In the genomic region with DNA sequence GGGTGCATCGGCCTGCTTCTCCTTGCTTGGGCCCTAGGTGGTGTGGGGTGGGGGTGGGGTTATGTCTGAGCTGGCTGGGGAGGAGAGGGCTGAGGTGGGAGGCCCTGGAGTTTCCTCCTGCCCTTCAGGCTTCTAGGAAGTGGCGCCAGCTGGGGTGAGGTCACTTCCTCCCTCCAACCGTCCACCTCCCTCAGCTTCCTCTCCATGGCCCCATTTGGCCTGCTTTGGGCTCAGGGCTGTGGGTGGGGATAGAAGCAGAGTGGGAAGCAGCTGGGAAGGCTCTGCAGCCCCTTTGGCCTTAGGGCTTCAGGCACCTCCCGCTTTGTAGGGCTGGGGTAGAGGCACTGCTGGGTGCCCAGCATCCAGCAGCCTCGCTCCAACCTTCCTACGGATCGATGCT, we compare ENCODE assay signal across 8 mouse cellular contexts. TPM values are rescaled to one million over a fixed set of nuclear protein-coding genes. Genes with fewer than 3 reads are reported as not detected.
DNase-seq lines count a peak whose midpoint lies in the region; ATAC-seq lines count a peak whose summit lies in the region.

No protein-coding gene starts in this region.

- 61% methylated on average over 7 of the region's 7 CpGs for WGBS in forebrain, embryonic 10.5 days
- 71% methylated on average over 7 of the region's 7 CpGs for WGBS in forebrain, embryonic 15.5 days
- 55% methylated on average over 7 of the region's 7 CpGs for WGBS in heart, embryonic 14.5 days
- WGBS in midbrain, embryonic 12.5 days, result 54% methylated on average over 7 of the region's 7 CpGs

- peaks cover 44% of the 10 kb centered on the region for H3K4me1 ChIP-seq in forebrain, embryonic 10.5 days
- peaks cover 43% of the 10 kb centered on the region for H3K4me1 ChIP-seq in forebrain, embryonic 15.5 days
- peaks cover 8 to 31% of the 10 kb centered on the region in 2 experiments; a peak in 3 of 4 replicates for H3K4me1 ChIP-seq in heart, embryonic 14.5 days (ENCODE audit: control insufficient read depth in 2 of 2, insufficient read depth in 2 of 2, low read length in 2 of 2)
- peaks cover 38% of the 10 kb centered on the region for H3K4me1 ChIP-seq in midbrain, embryonic 12.5 days

- H3K9me3 ChIP-seq in forebrain, embryonic 10.5 days, result no peaks in the 10 kb centered on the region
- H3K9me3 ChIP-seq in forebrain, embryonic 15.5 days, result no peaks in the 10 kb centered on the region
- H3K9me3 ChIP-seq in heart, embryonic 14.5 days (ENCODE audit: control insufficient read depth, low read length), result no peaks in the 10 kb centered on the region
- no peaks in the 10 kb centered on the region for H3K9me3 ChIP-seq in midbrain, embryonic 12.5 days

- no peak for ATAC-seq in forebrain, embryonic 15.5 days (replicated peaks)
- 0 out of 2 replicates have a peak, but pooled peaks have one; percentile 26 for ATAC-seq in heart, embryonic 14.5 days (ENCODE audit: insufficient number of reproducible peaks, insufficient read depth, low FRiP score, low read depth)
- no peak for ATAC-seq in midbrain, embryonic 12.5 days (ENCODE audit: low FRiP score, low read depth)

- H3K36me3 ChIP-seq in forebrain, embryonic 10.5 days (replicated peaks), result peaks cover 55% of the 10 kb centered on the region
- peaks cover 20% of the 10 kb centered on the region for H3K36me3 ChIP-seq in forebrain, embryonic 15.5 days
- peaks cover 73% of the 10 kb centered on the region for H3K36me3 ChIP-seq in heart, embryonic 14.5 days (ENCODE audit: control insufficient read depth, insufficient read depth, low read length)
- H3K36me3 ChIP-seq in midbrain, embryonic 12.5 days, result peaks cover 26% of the 10 kb centered on the region

- H3K27me3 ChIP-seq in forebrain, embryonic 10.5 days (ENCODE audit: poor library complexity, severe bottlenecking), result peaks cover 5% of the 10 kb centered on the region
- no peaks in the 10 kb centered on the region for H3K27me3 ChIP-seq in forebrain, embryonic 15.5 days
- H3K27me3 ChIP-seq in heart, embryonic 14.5 days (ENCODE audit: control insufficient read depth, insufficient read depth, low read length), result no peaks in the 10 kb centered on the region
- peaks cover 1% of the 10 kb centered on the region; the same call in 1 of the 2 replicates for H3K27me3 ChIP-seq in midbrain, embryonic 12.5 days

- H3K9ac ChIP-seq in forebrain, embryonic 15.5 days (replicated peaks), result no peak overlapping the region
- peak overlapping the region; percentile 56 for H3K9ac ChIP-seq in heart, embryonic 14.5 days (ENCODE audit: low read length)
- no peak overlapping the region for H3K9ac ChIP-seq in midbrain, embryonic 12.5 days (replicated peaks)

- DNase-seq in forebrain, embryonic 10.5 days (ENCODE audit: extremely low spot score, low spot score), result no peak
- peak; percentile 62 to 71 for DNase-seq in adrenal gland, postnatal 36 days
- peak; percentile 65 to 86 for DNase-seq in kidney, postnatal 25 days
- DNase-seq in cerebellum, adult 8-10 months, result no peak
- DNase-seq in cerebellum, postnatal 25 days, result no peak

- peak overlapping the region; percentile 67 for H3K27ac ChIP-seq in forebrain, embryonic 10.5 days
- no peak overlapping the region for H3K27ac ChIP-seq in forebrain, embryonic 15.5 days (replicated peaks)
- peak overlapping the region; percentile 64 to 79 for H3K27ac ChIP-seq in heart, embryonic 14.5 days (replicated peaks in 1 of 2; ENCODE audit: control insufficient read depth in 1 of 2, insufficient read depth in 1 of 2, low read depth in 2 of 2, low read length in 2 of 2)
- H3K27ac ChIP-seq in midbrain, embryonic 12.5 days (replicated peaks), result 0 out of 2 replicates have a peak overlapping the region, but pooled peaks have one; percentile 16

- H3K4me2 ChIP-seq in forebrain, embryonic 15.5 days (replicated peaks), result no peak overlapping the region
- H3K4me2 ChIP-seq in heart, embryonic 14.5 days (ENCODE audit: low read length), result peak overlapping the region; percentile 23
- H3K4me2 ChIP-seq in midbrain, embryonic 12.5 days (replicated peaks), result no peak overlapping the region

- H3K4me3 ChIP-seq in forebrain, embryonic 10.5 days, result no peak overlapping the region
- no peak overlapping the region for H3K4me3 ChIP-seq in forebrain, embryonic 15.5 days
- H3K4me3 ChIP-seq in heart, embryonic 14.5 days (ENCODE audit: control insufficient read depth in 1 of 2, insufficient read depth in 1 of 2, low read depth in 1 of 2, low read length in 2 of 2), result no peak overlapping the region
- no peak overlapping the region for H3K4me3 ChIP-seq in midbrain, embryonic 12.5 days

RNA-seq across cellular contexts. Expression of gene Nanos3, which starts 22.8 kb away (rescaled TPM):
- 2.6 and 3.7 TPM in 2 replicates for polyA plus RNA-seq in forebrain, embryonic 10.5 days (2016; fragmentation: Nextera tagmentation; extraction: Ambion mirVana)
- 6.2 and 7.1 TPM in 2 replicates for polyA plus RNA-seq in forebrain, embryonic 15.5 days (2015; fragmentation: Nextera tagmentation; extraction: Ambion mirVana)
- total RNA-seq in adrenal gland, postnatal 36 days (2021), result 1 to 10 TPM in 1 of 2 experiments, not detected in 1; 2.3 TPM
- 2.4 and 3.8 TPM in 2 replicates for polyA plus RNA-seq in heart, embryonic 14.5 days (2014; fragmentation: Nextera tagmentation; extraction: Ambion mirVana)
- 4.5 and 8.3 TPM in 2 replicates for polyA plus RNA-seq in midbrain, embryonic 12.5 days (2016; fragmentation: Nextera tagmentation; extraction: Ambion mirVana)

RNA-seq across cellular contexts. Expression of gene Zswim4, which starts 29.0 kb away (rescaled TPM):
- polyA plus RNA-seq in forebrain, embryonic 10.5 days (2016; fragmentation: Nextera tagmentation; extraction: Ambion mirVana), result 28.6 and 31.4 TPM in 2 replicates
- 41.1 and 42.8 TPM in 2 replicates for polyA plus RNA-seq in forebrain, embryonic 15.5 days (2015; fragmentation: Nextera tagmentation; extraction: Ambion mirVana)
- total RNA-seq in adrenal gland, postnatal 36 days (2021), result 10 to 100 TPM; 40.1 to 47.6 TPM
- polyA plus RNA-seq in heart, embryonic 14.5 days (2014; fragmentation: Nextera tagmentation; extraction: Ambion mirVana), result 6.7 and 7.3 TPM in 2 replicates
- 55.3 and 55.7 TPM in 2 replicates for polyA plus RNA-seq in midbrain, embryonic 12.5 days (2016; fragmentation: Nextera tagmentation; extraction: Ambion mirVana)

RNA-seq across cellular contexts. Expression of gene D8Ertd738e, which starts 41.7 kb away (rescaled TPM):
- 386 and 390 TPM in 2 replicates for polyA plus RNA-seq in forebrain, embryonic 10.5 days (2016; fragmentation: Nextera tagmentation; extraction: Ambion mirVana)
- polyA plus RNA-seq in forebrain, embryonic 15.5 days (2015; fragmentation: Nextera tagmentation; extraction: Ambion mirVana), result 233 and 252 TPM in 2 replicates
- 100 to 1,000 TPM; 267 to 283 TPM for total RNA-seq in adrenal gland, postnatal 36 days (2021)
- polyA plus RNA-seq in heart, embryonic 14.5 days (2014; fragmentation: Nextera tagmentation; extraction: Ambion mirVana), result 359 and 400 TPM in 2 replicates
- 268 TPM in 2 replicates for polyA plus RNA-seq in midbrain, embryonic 12.5 days (2016; fragmentation: Nextera tagmentation; extraction: Ambion mirVana)

RNA-seq across cellular contexts. Expression of gene Mri1, which starts 49.3 kb away (rescaled TPM):
- 65.2 and 71.3 TPM in 2 replicates for polyA plus RNA-seq in forebrain, embryonic 10.5 days (2016; fragmentation: Nextera tagmentation; extraction: Ambion mirVana)
- 53.3 and 58.8 TPM in 2 replicates for polyA plus RNA-seq in forebrain, embryonic 15.5 days (2015; fragmentation: Nextera tagmentation; extraction: Ambion mirVana)
- 10 to 100 TPM; 29.0 to 45.3 TPM for total RNA-seq in adrenal gland, postnatal 36 days (2021)
- polyA plus RNA-seq in heart, embryonic 14.5 days (2014; fragmentation: Nextera tagmentation; extraction: Ambion mirVana), result 45.4 and 48.3 TPM in 2 replicates
- polyA plus RNA-seq in midbrain, embryonic 12.5 days (2016; fragmentation: Nextera tagmentation; extraction: Ambion mirVana), result 61.0 and 63.6 TPM in 2 replicates

RNA-seq across cellular contexts. Expression of gene 4930432K21Rik, which starts 60.0 kb away (rescaled TPM):
- 1.9 and 2.4 TPM in 2 replicates for polyA plus RNA-seq in forebrain, embryonic 10.5 days (2016; fragmentation: Nextera tagmentation; extraction: Ambion mirVana)
- polyA plus RNA-seq in forebrain, embryonic 15.5 days (2015; fragmentation: Nextera tagmentation; extraction: Ambion mirVana), result 2.4 and 2.7 TPM in 2 replicates
- total RNA-seq in adrenal gland, postnatal 36 days (2021), result under 1 TPM; 0.46 to 0.76 TPM
- polyA plus RNA-seq in heart, embryonic 14.5 days (2014; fragmentation: Nextera tagmentation; extraction: Ambion mirVana), result 0.43 and 0.63 TPM in 2 replicates
- 2.4 TPM in 2 replicates for polyA plus RNA-seq in midbrain, embryonic 12.5 days (2016; fragmentation: Nextera tagmentation; extraction: Ambion mirVana)

Comparison
In these comparisons a context has a peak if more than half of its experiments do, and no peak if none do; other contexts are left out.
1. DNase-seq: peak in adrenal gland, postnatal 36 days (2 of 2) and kidney, postnatal 25 days (2 of 2); none in forebrain, embryonic 10.5 days (single experiment), cerebellum, adult 8-10 months (single experiment) and cerebellum, postnatal 25 days (0 of 2).